Mouse (Mus musculus): Measurements from ENCODE around the gene Ubxn6. TPM values are rescaled to one million over a fixed set of nuclear protein-coding genes. Genes with fewer than 3 reads are reported as not detected.
"Not testable (repeated sequence)": the region's sequence is repeated elsewhere in the genome, so short reads cannot be mapped to it uniquely, and the experiment has no call there.

Gene Ubxn6
- polyA plus RNA-seq, 1 experiment from 2014 or later: 32.7 TPM

- H3K36me3 ChIP-seq (ENCODE audit: control insufficient read depth, insufficient read depth, low read length): peaks cover 43% of the 10 kb centered on the region
- H3K9ac ChIP-seq (ENCODE audit: low read depth, low read length): peak overlapping the region; percentile 83
- H3K4me2 ChIP-seq (ENCODE audit: low read depth, low read length): peak overlapping the region; percentile 55
- peak; percentile 87 for DNase-seq (ENCODE audit: low spot score)
- H3K4me3 ChIP-seq (ENCODE audit: low read depth, low read length): peak overlapping the region; percentile 71
- H3K4me1 ChIP-seq (ENCODE audit: control insufficient read depth, insufficient read depth, low read length): peaks cover 15% of the 10 kb centered on the region
- no peaks in the 10 kb centered on the region for H3K27me3 ChIP-seq (replicated peaks; ENCODE audit: control insufficient read depth, insufficient read depth, low read length)
- no peaks in the 10 kb centered on the region for H3K9me3 ChIP-seq (ENCODE audit: control insufficient read depth, low read length)
- peak overlapping the region; percentile 94 for H3K27ac ChIP-seq (replicated peaks; ENCODE audit: low read depth, low read length)
- peak; percentile 20 for ATAC-seq (ENCODE audit: low read depth)
- 8% methylated on average over 22 of the region's 22 CpGs for WGBS
Measured at GRCm38 (mm10) chr17:56074097-56074826, 566 bp downstream of the Ubxn6 start.

GRCm38 (mm10) chr17:56072243-56072642 lies 2.6 kb downstream of the Ubxn6 start:
- no peak for DNase-seq (ENCODE audit: low spot score)
- H3K36me3 ChIP-seq (ENCODE audit: control insufficient read depth, insufficient read depth, low read length): peaks cover 63% of the 10 kb centered on the region
- no peak for ATAC-seq (ENCODE audit: low read depth)
- no peaks in the 10 kb centered on the region for H3K27me3 ChIP-seq (replicated peaks; ENCODE audit: control insufficient read depth, insufficient read depth, low read length)
- no peaks in the 10 kb centered on the region for H3K9me3 ChIP-seq (ENCODE audit: control insufficient read depth, low read length)
- H3K4me3 ChIP-seq (ENCODE audit: low read depth, low read length): no peak overlapping the region
- no peak overlapping the region for H3K27ac ChIP-seq (replicated peaks; ENCODE audit: low read depth, low read length)
- peaks cover 15% of the 10 kb centered on the region for H3K4me1 ChIP-seq (ENCODE audit: control insufficient read depth, insufficient read depth, low read length)
- WGBS: 84% methylated on average over 5 of the region's 5 CpGs
- H3K4me2 ChIP-seq (ENCODE audit: low read depth, low read length): no peak overlapping the region
- no peak overlapping the region for H3K9ac ChIP-seq (ENCODE audit: low read depth, low read length)

- peaks cover 74% of the 10 kb centered on the region for H3K36me3 ChIP-seq (ENCODE audit: control insufficient read depth, insufficient read depth, low read length)
Measured at GRCm38 (mm10) chr17:56071126-56071525, 3.7 kb downstream of the Ubxn6 start.

GRCm38 (mm10) chr17:56069066-56069465 lies 5.8 kb downstream of the Ubxn6 start:
- ATAC-seq (ENCODE audit: low read depth) (no peak), DNase-seq (ENCODE audit: low spot score) (no peak)
- Histone ChIP-seq H3K4me1 (ENCODE audit: control insufficient read depth, insufficient read depth, low read length) (peaks cover 6% of the 10 kb centered on the region; the same call in 1 of the 2 replicates), H3K4me2 (ENCODE audit: low read depth, low read length) (no peak overlapping the region), H3K4me3 (ENCODE audit: low read depth, low read length) (no peak overlapping the region), H3K9me3 (ENCODE audit: control insufficient read depth, low read length) (no peaks in the 10 kb centered on the region), H3K36me3 (ENCODE audit: control insufficient read depth, insufficient read depth, low read length) (peaks cover 94% of the 10 kb centered on the region), H3K27ac (replicated peaks; ENCODE audit: low read depth, low read length) (no peak overlapping the region), H3K27me3 (replicated peaks; ENCODE audit: control insufficient read depth, insufficient read depth, low read length) (no peaks in the 10 kb centered on the region), H3K9ac (ENCODE audit: low read depth, low read length) (no peak overlapping the region)
- 97% methylated on average over 14 of the region's 14 CpGs for WGBS

More at GRCm38 (mm10) chr17:56071126-56071525, 3.7 kb downstream of the Ubxn6 start:
- Histone ChIP-seq H3K9me3 (ENCODE audit: control insufficient read depth, low read length) (no peaks in the 10 kb centered on the region), H3K4me2 (ENCODE audit: low read depth, low read length) (no peak overlapping the region), H3K4me1 (ENCODE audit: control insufficient read depth, insufficient read depth, low read length) (peaks cover 15% of the 10 kb centered on the region), H3K27me3 (replicated peaks; ENCODE audit: control insufficient read depth, insufficient read depth, low read length) (no peaks in the 10 kb centered on the region), H3K27ac (replicated peaks; ENCODE audit: low read depth, low read length) (no peak overlapping the region), H3K4me3 (ENCODE audit: low read depth, low read length) (no peak overlapping the region), H3K9ac (ENCODE audit: low read depth, low read length) (no peak overlapping the region)
- DNase-seq (ENCODE audit: low spot score) (no peak), ATAC-seq (ENCODE audit: low read depth) (no peak)

- no peak overlapping the region for H3K4me2 ChIP-seq (ENCODE audit: low read depth, low read length)
- no peak overlapping the region for H3K9ac ChIP-seq (ENCODE audit: low read depth, low read length)
- ATAC-seq (ENCODE audit: low read depth) (no peak), DNase-seq (ENCODE audit: low spot score) (no peak)
- H3K27ac ChIP-seq (replicated peaks; ENCODE audit: low read depth, low read length): no peak overlapping the region
- H3K27me3 ChIP-seq (replicated peaks; ENCODE audit: control insufficient read depth, insufficient read depth, low read length): no peaks in the 10 kb centered on the region
- H3K36me3 ChIP-seq (ENCODE audit: control insufficient read depth, insufficient read depth, low read length): peaks cover 99% of the 10 kb centered on the region
- no peaks in the 10 kb centered on the region for H3K4me1 ChIP-seq (ENCODE audit: control insufficient read depth, insufficient read depth, low read length)
- no peaks in the 10 kb centered on the region for H3K9me3 ChIP-seq (ENCODE audit: control insufficient read depth, low read length)
- no peak overlapping the region for H3K4me3 ChIP-seq (ENCODE audit: low read depth, low read length)
Measured at GRCm38 (mm10) chr17:56066451-56066850, 8.4 kb downstream of the Ubxn6 start.

- not testable (repeated sequence) for ATAC-seq (ENCODE audit: low read depth); DNase-seq (ENCODE audit: low spot score); H3K4me3 ChIP-seq (ENCODE audit: low read depth, low read length); H3K27ac ChIP-seq (replicated peaks; ENCODE audit: low read depth, low read length); H3K4me1 ChIP-seq (ENCODE audit: control insufficient read depth, insufficient read depth, low read length); H3K4me2 ChIP-seq (ENCODE audit: low read depth, low read length); H3K9ac ChIP-seq (ENCODE audit: low read depth, low read length); H3K9me3 ChIP-seq (ENCODE audit: control insufficient read depth, low read length); H3K27me3 ChIP-seq (replicated peaks; ENCODE audit: control insufficient read depth, insufficient read depth, low read length)
- H3K36me3 ChIP-seq (ENCODE audit: control insufficient read depth, insufficient read depth, low read length): peaks cover 99% of the 10 kb centered on the region
- WGBS: 79% methylated on average over 6 of the region's 6 CpGs
Measured at GRCm38 (mm10) chr17:56065715-56066114, 9.1 kb downstream of the Ubxn6 start.

GRCm38 (mm10) chr17:56062081-56062480 lies 12.7 kb downstream of the Ubxn6 start:
- Histone ChIP-seq H3K4me3 (ENCODE audit: low read depth, low read length) (no peak overlapping the region), H3K27ac (replicated peaks; ENCODE audit: low read depth, low read length) (no peak overlapping the region), H3K27me3 (replicated peaks; ENCODE audit: control insufficient read depth, insufficient read depth, low read length) (no peaks in the 10 kb centered on the region), H3K36me3 (ENCODE audit: control insufficient read depth, insufficient read depth, low read length) (peaks cover 99% of the 10 kb centered on the region), H3K9ac (ENCODE audit: low read depth, low read length) (no peak overlapping the region), H3K4me1 (ENCODE audit: control insufficient read depth, insufficient read depth, low read length) (no peaks in the 10 kb centered on the region), H3K4me2 (ENCODE audit: low read depth, low read length) (no peak overlapping the region), H3K9me3 (ENCODE audit: control insufficient read depth, low read length) (no peaks in the 10 kb centered on the region)
- 93% methylated on average over 7 of the region's 7 CpGs for WGBS
- ATAC-seq (ENCODE audit: low read depth) (no peak), DNase-seq (ENCODE audit: low spot score) (no peak)

GRCm38 (mm10) chr17:56057381-56058120 lies 17.3 kb downstream of the Ubxn6 start:
- no peak overlapping the region for H3K27ac ChIP-seq (replicated peaks; ENCODE audit: low read depth, low read length)
- no peak for DNase-seq (ENCODE audit: low spot score)
- no peak overlapping the region for H3K9ac ChIP-seq (ENCODE audit: low read depth, low read length)
- H3K27me3 ChIP-seq (replicated peaks; ENCODE audit: control insufficient read depth, insufficient read depth, low read length): no peaks in the 10 kb centered on the region
- peaks cover 74% of the 10 kb centered on the region for H3K36me3 ChIP-seq (ENCODE audit: control insufficient read depth, insufficient read depth, low read length)
- WGBS: 84% methylated on average over 11 of the region's 11 CpGs
- ATAC-seq (ENCODE audit: low read depth): no peak
- H3K4me3 ChIP-seq (ENCODE audit: low read depth, low read length): no peak overlapping the region
- H3K9me3 ChIP-seq (ENCODE audit: control insufficient read depth, low read length): no peaks in the 10 kb centered on the region
- H3K4me1 ChIP-seq (ENCODE audit: control insufficient read depth, insufficient read depth, low read length): no peaks in the 10 kb centered on the region
- no peak overlapping the region for H3K4me2 ChIP-seq (ENCODE audit: low read depth, low read length)
